Mouse (Mus musculus): ENCODE results near the gene Gm45808.
"Not testable (repeated sequence)": the region's sequence is repeated elsewhere in the genome, so short reads cannot be mapped to it uniquely, and the experiment has no call there.

Gm45808 gene

DNA sequence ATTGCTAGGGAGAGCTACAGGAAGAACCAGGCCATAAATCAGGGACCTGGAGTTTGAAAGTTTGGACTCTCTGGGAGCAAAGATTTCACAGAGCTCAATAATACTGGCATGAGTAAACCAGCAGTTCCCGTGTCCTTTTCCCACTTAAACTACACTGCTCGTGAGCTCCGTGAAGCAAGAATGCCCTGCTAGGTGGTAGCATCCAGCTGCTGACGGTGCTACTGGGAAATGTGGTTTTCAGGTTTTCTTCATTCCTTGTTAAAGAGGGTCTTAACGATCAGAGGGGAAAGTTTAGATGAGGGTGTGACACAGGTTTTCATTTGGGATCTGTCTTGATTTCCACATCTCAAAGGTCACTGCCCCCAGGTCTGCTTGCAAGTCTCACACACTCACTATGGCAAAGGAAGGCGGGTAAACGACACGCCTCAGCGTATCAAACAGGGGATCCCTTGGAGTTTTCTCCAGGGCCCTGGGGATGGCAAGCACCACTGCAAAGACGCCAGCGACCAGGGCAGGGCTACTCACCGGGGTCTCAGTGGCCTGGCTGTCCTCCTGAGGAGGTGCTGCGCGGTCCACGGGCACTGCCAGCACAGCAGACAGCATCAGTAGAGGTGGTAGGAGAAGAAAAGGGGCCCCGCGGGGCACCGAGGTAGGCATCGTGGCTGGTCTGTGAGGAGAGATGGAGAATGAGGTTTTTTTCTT is 22.7 kb upstream of the Gm45808 start:
- peak in 1 of 2 experiments; percentile 45 for DNase-seq (ENCODE audit: low spot score in 2 of 2)

DNA sequence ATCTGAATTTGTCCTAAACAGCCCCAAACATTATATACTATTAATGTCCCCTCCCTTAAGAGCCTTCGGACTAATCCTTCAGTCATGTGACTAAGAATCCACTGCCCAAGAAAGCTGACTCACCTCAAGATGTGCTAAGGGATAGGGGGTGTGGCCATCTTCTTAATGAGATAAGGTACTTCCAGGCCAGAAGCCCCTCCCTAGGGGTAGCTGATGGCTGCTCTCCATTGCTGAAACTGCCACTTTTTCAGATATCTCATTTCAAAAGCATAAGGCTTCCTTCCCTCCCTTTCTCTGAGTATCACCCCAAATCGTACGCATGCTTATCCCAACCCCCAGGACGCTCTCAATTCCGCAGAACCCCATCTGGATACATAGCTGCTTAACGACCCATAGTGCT is 21.9 kb upstream of the Gm45808 start:
- peak in 1 of 2 experiments; percentile 74 for DNase-seq (ENCODE audit: low spot score in 2 of 2)

DNA sequence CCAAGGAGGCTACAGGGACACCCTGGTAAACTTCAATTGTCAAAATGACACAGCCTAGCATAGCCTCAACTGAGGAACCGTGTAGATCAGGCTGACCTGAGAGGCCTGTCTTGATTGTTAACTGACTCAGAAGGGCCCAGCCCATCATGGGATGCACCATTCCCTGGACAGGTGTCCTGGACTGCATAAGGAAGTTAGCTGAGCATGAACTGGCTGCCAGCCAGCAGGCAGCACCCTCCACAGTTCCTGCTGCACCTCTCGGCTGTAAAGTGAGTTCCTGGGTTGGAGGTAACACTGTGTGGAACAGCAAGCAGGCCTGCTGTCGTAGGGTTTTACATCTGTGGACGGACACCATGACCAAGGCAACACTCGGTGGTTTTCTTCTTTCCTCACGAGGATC is 21.0 kb upstream of the Gm45808 start:
- DNase-seq (ENCODE audit: low spot score in 2 of 2) = no peak

DNA sequence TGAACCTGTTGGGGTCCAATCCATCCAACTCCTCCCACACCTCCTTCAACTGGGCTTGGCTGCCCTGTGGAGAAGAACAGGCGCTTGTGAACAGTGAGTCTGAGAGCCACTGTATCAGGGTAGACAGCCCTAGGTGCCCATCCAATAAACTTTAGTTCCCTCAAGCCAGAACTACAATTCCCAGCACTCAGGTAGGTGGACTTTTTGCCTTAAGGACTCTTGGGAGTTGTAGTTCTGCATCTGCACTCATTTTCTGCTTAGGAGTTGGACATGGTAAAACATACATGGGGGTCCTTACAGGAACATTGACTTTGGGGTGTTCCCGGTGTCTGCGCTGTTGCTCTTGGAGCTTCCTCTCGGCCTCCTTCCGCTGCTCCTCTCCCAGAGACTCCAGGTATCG is 11.8 kb upstream of the Gm45808 start:
- no peak for DNase-seq (ENCODE audit: low spot score in 2 of 2)

DNA sequence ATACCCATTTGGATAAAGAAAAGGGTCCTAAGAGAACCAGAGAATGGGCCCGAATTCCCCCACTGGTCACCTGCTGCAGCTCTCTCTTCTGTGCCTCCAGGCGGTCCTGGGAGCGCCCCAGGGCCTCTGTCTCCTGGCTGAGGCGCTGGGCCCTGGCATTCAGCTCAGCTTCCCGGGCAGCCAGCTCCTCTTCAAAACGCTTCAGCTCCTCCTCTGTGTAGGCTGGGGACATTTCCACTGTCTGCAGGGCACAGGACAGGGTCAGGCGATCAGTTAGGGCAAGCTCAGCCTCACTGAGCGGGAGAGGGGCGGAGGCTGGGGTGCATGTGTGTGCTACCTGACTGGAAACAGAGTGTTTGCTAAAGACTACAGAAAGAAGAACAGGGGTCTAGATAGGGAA is 7.9 kb upstream of the Gm45808 start:
- DNase-seq (ENCODE audit: low spot score in 2 of 2) = no peak

DNA sequence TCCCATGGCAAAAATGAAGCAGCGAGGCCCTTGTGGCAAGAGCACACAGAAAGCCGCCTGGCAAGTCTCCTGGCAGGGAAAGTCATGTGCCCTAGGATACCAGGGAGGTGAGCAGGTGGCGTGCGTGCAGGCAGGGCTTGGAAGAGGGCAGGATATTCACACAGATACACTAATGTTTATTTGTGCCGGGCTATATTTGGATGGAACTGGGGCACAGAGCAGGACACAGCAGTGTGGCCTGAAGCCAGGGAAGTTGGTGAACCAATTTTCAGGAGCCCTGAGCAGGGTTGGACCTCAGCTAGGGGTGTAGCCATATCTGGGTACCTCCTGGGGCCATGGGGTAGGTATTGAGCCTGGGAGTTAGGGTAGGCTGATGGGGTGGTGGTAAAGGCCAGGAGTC is 6.3 kb upstream of the Gm45808 start:
- no peak for DNase-seq (ENCODE audit: low spot score in 2 of 2)

DNA sequence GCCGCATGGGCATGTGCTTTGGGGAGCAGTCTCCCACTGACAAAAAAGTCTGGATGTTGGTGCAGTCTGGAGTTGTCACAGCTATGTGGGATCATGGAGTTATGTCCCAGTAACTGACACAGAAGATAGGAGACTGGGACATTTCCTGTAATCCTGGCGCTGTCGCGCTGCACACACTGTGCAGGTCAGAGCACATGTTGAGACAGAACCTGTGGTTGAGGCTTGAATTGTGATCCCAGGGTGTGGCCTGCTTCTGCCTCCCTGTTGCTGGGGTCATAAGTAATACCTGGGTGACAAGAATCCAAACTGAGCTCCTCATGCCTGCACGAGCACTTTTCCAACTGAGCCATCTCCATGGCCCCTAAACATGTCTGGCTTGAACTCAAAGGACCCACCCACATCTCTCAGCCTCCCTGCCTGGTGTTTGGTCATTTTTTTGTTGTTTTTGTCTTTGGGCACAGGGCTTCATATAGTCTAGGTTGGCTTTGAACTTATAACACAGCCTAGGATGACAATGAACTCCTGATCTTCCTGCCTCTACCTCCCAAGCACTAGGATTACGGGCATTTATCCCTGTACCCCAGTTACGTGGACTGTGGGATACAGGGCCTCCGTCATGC is 5.7 kb upstream of the Gm45808 start:
- DNase-seq (ENCODE audit: low spot score in 2 of 2) = no peak

DNA sequence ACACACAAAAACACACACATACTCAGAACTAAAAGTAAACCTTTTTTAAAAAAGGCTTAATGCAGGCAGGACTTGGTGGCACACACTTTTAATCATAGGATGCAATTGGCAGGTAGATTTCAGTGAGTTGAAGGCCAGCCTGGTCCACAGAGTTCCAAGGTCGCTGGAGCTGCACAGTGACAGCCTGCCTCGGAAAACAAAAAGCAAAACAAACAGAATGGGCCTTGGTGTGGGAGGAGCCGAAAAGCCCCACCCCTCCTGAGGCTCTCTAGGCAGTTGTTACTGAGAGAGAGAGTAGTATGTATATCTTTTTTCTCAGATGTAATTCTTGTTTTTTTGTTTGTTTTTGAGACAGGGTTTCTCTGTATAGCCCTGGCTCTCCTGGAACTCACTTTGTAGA is 4.7 kb upstream of the Gm45808 start:
- DNase-seq (ENCODE audit: low spot score in 2 of 2) = no peak

DNA sequence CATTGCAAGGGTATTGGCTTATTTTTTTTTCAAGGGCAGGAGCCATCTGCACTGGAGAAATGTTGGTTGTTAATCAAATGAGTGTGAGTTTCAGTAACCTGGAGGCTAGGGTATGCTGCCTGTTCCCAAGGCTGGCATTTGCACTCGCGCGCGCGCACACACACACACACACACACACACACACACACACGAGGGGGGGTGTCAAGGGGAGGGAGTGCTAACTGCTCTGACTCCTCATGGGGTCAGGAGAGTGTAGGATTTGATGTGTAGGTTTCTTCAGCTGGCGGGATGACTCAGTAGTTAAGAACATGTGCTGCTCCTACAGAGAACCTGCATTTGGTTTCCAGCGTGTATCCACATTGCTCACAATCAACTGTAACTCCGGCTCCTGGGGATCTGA is 4.2 kb upstream of the Gm45808 start:
- DNase-seq (ENCODE audit: low spot score in 2 of 2) = no peak

DNA sequence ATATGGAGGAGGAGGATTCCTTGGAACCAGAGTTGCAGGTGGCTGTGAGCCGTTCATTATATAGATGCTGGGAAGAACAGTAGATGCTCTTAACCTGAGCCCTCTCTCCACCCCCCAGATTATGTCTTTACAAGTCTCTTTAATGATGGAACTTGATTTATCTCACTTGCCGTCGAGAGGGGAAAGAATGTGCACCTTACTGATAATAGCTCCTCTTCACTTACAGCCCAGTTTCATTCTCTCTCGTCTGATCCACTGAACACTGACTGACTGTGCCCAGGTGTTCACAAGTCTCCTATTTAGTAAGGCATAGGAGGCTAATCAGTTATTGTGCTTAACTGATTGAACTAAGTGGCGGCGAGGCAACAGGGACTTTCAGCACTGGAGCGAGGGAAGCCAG is 3.0 kb upstream of the Gm45808 start:
- DNase-seq (ENCODE audit: low spot score in 2 of 2) = no peak

DNA sequence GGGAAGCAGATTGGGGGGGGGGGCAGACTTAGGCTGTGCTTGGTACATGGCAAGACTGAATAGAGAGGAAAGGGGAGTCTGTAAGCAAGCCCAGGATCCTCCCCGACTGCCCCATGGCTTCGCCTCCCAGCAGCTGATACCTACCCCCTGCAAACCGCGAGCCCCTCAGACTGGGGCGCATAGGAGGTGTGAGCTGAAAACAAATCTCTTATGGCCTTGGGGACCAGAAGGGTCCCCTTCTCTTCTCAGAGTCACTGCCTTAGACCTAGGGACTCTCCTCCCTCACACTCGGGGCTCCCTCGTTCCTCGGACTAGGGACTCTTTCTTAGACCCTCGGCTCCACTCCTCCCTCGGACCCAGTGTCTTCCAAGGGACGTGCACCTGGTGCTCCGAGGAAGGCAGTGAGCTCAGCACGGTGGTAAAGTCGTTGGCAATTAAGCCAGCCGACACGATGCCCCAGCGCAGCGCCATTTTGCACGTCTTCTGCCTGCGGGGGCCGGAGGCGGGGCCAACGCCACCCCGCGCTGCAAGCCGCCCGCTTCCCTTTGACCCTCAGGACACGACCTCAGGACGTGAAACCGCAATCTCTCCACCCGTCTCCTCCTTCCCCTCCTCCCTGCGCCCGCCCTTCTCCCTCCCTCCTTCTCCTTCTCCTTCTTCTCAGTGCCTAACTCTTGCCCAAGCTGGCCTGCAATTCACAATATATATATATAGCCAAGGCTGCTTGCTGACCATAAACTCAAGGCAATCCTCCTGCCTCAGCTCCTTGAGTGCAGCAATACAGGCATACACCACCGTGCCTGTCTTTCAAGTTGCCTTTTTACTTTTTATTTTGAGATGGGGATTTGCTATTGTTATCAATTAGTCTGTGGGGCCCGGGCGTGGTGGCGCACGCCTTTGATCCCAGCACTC is 1.9 kb upstream of the Gm45808 start, which contains the start of gene Dhdh:
Gene Dhdh, minus strand, starts transcription at position 513 of the 912 bp plus-strand sequence.
- peak; percentile 60 to 82 for DNase-seq (ENCODE audit: low spot score in 2 of 2)

DNA sequence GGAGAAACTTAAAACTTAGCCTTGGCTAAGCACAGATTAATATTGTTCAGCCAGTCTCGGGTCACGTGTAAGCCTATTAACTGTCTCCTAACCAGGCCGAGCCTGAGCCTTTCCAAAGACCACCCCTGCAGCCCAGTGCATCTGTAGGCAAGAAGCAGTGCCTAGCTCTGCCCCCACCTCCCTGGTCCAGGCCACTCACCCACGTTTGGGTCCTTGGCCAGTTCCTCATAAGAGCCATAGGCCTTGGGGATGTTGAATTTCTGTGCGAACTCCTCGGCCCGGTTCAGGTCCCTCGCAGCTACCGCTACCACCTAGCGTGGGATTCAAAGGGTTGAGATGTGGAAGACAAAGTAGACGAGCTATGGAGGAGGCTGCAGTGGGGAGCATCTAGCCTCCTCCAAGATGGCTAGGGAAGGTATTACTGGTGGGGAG is 1.3 kb upstream of the Gm45808 start:
- no peak for DNase-seq (ENCODE audit: low spot score in 2 of 2)

DNA sequence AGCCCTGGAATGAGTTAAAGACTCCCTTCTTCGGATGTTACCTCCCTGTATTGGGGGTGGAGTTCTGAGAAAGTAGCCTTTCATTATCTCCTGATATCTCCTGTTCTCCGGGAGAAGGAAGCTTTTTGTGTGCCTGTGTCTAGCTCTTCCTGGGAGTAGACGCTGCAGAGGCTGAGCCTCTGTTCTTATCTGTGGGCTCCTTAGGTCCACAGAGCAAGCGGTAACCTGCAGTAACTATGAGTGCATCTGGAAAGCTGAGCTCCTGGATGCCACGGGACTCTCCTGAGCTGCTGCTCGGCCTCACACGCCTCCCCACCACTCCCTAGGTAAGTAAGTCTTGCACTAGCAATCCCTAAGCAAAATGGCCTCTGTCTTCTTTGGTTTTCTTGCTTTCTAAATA is 453 bp downstream of the Gm45808 start:
- no peak for DNase-seq (ENCODE audit: low spot score in 2 of 2)

DNA sequence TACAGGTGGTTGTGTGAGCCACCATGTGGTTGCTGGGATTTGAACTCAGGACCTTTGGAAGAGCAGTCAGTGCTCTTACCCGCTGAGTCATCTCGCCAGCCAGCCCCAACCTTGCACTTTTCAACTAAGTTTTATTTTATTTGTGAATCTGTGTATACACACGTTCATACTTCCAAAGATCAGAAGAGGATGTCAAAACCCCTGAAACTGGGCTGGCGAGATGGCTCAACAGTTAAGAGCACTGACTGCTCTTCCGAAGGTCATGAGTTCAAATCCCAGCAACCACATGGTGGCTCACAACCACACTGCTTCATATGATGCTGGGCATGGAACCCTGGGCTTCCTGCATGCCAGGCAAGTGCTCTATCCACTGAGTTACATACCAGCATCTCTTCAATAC is 1.6 kb downstream of the Gm45808 start:
- not testable (repeated sequence) for DNase-seq (ENCODE audit: low spot score in 2 of 2)

DNA sequence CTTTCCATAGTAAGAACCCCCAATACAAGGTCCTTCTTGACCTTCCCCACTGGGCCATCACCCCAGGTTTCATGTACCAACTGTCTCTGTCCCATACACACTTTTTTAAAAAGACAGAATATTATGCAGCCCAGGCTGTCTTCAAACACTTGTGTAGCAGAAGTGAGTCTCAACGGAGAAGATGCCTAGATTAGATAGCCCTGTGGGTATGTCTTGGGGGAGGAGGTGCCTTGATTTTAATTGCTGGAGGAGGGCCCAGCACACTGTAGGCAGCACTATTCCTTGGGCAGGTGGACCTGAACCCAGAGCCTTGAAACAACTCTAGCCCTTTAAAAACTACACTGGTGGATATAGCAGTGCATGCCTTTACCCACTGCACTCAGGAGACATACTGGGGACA is 4.4 kb downstream of the Gm45808 start:
- no peak for DNase-seq (ENCODE audit: low spot score in 2 of 2)

DNA sequence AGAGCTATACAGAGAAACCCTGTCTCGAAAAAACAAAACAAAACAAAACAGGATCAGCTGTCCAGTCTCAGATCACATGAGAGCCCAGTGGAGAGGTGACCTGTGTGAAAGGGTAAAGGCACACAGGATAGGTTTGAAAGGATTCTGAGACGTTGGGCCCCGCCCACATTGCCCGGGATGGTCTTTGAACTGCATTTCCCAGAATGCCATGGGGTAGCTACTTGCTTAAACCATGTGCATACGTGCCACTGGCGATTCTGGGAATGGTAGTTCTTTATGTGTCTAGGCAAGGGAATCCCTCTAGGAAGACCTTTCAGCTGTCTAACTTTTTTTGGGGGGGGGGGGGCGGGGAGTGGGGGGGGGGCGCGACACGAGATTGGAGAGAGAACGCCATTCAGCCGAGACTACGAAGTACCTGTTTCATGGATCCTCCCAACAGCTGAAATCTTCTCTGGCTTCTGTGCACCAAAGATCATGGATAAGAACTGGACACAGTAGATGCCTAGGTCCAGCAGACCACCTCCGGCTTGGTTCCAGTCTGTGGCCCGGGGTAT is 5.2 kb downstream of the Gm45808 start, which contains the start of gene Tulp2:
Gene Tulp2, plus strand, starts transcription at position 504 of the 554 bp plus-strand sequence.
- DNase-seq (ENCODE audit: low spot score in 2 of 2) = peak; percentile 71 to 78

DNA sequence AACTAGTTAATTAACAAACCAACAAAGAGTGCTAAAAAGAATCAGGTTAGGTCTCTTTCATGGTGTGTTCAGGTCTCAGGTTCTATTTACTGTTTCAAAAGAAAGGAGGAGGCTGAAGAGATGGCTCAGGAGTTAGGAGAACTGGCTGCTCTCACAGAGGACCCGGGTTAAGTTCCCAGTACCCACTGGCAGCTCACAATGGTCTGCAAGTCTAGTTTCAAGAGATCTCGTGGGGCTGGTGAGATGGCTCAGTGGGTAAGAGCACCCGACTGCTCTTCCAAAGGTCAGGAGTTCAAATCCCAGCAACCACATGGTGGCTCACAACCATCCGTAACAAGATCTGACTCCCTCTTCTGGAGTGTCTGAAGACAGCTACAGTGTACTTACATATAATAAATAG is 6.3 kb downstream of the Gm45808 start:
- not testable (repeated sequence) for DNase-seq (ENCODE audit: low spot score in 2 of 2)

DNA sequence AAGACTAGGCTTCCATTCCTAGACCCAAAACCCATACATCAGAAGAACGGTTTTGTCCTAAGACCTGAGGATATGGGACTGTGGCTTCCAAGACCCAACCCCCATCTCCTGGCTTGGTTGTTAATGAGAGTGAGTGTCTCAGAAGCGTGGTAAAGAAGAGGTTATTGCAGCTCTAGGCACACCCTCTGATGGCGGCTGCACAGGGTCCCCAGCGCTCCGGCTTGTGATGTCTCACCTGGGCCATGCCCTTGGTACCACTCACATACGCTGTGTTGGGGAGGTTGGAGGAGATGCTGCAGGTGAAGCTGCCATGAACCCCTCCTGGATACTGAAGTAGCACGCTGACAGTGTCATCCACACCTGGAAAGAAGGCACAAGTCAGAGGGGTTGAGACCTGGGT is 7.8 kb downstream of the Gm45808 start:
- no peak for DNase-seq (ENCODE audit: low spot score in 2 of 2)

DNA sequence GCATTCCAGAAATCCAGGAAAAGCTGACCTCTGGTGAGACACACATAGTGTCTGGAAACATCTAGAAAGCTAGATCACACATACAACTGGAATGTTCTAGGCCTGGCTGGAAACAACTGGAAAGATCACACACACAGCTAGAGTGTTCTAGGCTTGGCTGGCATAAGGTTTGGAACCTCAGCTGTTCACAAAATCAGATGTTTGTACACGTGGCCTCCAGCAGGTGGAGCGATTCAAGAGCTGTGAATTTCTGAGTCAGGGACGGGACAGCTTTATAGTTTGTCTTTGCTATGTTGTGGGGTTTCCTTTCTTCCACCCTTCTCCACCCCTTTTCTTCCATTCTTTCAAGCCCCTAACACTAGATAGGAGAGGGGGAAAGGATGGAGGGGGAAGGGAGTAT is 9.6 kb downstream of the Gm45808 start:
- peak; percentile 64 to 79 for DNase-seq (ENCODE audit: low spot score in 2 of 2)

DNA sequence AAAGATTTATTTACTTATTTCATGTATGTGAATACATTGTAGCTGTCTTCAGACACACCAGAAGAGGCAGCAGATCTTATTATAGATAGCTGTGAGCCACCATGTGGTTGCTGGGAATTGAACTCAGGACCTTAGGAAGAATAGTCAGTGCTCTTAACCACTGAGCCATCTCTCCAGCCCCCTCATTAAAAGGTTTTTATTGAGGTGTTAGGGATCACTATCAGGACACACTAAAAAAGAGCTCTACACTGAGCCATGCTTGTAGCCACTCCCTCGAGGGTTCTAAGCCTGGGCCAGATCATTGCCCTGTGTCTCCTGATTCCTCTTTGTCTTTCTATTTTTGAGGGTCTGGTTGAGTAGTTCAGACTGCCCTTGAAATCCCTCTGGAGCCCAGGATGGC is 10.2 kb downstream of the Gm45808 start:
- DNase-seq (ENCODE audit: low spot score in 2 of 2) = no peak

DNA sequence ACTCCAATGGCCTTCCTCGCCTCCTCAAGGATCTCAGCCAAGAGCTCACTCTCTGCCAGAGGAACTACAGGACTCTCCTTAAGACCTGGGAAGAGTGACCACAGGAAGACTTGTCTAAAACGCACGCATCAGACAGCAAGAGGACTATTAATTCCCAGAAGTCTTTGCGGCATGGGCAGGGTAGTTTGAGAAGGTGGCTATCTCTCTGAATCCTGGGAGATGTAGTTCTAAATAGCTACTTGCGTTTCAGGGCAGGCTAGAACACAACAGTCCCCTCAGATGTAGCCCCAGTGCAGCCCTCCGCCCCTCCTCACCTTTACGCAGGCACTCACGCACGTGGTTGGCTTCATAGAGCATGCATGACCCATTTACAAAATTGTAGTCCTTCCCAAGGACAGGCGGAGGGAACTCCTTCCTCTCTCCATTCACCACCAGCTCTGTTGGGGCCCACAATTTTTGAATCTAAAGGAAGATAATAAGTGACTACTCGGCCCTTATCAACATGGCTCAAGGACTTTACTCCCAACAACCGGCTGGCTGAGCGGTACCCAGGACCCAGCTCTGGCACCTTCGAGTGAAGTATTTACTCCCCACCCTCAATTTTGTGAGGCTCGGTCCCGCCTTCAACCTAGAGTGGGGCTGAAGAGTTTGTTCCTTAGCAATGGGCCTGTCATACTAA is 11.2 kb downstream of the Gm45808 start:
- no peak for DNase-seq (ENCODE audit: low spot score in 2 of 2)

DNA sequence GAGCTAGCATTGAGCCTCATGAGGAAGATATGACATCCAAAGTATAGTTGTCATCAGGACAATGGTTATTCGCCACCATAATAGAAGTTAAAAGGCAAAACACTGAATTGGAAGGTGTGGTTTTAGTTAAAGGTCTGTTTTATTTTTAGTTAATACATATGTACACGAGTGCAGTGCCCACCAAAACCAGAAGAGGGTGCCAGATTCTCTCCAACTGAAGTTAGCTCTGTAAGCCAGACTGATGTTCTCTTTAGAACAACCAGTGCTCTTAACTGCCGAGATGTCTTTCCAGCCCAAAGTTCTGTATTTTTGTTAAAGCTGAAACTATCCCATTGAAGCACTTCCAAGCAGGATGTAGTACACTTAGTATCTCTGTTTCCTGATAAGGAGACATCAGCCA is 15.7 kb downstream of the Gm45808 start:
- peak; percentile 76 to 88 for DNase-seq (ENCODE audit: low spot score in 2 of 2)
